Mouse (Mus musculus): ENCODE results near the gene Hist2h3c1.
"Not testable (repeated sequence)": the region's sequence is repeated elsewhere in the genome, so short reads cannot be mapped to it uniquely, and the experiment has no call there.

Gene Hist2h3c1

DNA sequence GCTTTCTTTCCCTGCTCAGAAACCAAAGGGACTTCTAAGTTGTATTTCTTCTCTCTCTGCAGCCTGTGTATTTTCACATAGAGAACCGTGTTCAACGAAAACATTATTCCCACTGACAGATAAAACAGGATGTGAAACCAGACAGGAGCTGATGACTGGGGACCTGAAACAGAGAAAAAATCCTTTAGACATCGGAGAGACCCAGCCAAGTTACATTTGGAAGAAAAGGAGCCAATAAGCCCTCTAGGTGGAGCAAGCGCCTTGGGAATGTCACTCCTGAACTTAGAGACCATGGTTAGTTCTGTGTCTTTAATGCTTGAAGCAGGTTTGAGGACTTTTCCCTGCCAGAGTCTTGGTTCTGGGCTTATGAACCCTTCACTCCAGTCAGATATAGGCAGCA is 38.0 kb downstream of the Hist2h3c1 start:
- DNase-seq (ENCODE audit: low spot score in 2 of 2) = peak in 1 of 2 experiments; percentile 60

DNA sequence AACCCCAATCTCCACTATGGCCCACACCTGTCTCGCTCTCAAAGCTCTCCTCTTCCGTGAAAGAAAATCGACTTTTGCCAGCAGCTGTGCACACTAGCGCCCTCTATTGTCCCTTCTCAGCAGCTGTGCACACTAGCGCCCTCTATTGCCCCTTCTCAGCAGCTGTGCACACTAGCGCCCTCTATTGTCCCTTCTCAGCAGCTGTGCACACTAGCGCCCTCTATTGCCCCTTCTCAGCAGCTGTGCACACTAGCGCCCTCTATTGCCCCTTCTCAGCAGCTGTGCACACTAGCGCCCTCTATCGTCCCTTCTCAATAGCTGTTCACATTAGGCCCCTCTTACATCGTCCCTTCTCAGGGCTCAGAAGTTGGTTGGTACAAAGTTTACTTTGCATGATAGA is 40.8 kb downstream of the Hist2h3c1 start:
- DNase-seq (ENCODE audit: low spot score in 2 of 2) = not testable (repeated sequence)

DNA sequence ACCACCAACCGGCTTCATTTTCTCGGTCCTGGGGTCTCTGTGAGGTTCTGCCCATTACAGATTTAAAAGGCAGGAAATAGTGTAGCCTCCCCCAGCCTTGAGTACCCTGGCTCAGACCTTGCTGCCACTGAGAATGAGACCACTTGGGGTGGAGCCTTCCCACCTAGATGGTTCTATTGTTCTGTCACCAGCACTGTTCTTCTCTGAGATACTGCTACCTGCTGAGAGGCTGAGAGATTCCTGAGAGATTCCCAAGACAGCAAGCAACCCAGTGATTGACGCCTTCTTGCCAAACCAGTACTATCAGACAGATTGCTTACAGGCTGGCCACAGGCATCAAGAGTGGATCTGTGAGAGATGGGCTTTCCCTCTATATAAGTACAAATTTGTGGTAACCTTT is 42.7 kb downstream of the Hist2h3c1 start:
- DNase-seq (ENCODE audit: low spot score in 2 of 2) = no peak

DNA sequence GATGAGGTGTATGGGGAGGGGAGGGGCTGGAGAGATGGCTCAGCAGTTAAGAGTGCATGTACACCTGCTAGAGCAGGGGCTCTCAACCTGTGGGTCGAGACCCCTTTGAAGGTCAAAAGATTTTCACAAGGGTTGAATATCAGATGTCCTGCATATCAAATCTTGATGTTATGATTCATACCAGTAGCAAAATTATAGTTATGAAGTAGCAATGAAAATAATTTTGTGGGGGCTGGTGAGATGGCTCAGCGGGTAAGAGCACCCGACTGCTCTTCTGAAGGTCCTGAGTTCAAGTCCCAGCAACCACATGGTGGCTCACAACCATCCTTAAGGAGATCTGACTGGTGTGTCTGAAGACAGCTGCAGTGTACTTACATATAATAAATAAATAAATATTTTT is 44.2 kb downstream of the Hist2h3c1 start:
- not testable (repeated sequence) for DNase-seq (ENCODE audit: low spot score in 2 of 2)

DNA sequence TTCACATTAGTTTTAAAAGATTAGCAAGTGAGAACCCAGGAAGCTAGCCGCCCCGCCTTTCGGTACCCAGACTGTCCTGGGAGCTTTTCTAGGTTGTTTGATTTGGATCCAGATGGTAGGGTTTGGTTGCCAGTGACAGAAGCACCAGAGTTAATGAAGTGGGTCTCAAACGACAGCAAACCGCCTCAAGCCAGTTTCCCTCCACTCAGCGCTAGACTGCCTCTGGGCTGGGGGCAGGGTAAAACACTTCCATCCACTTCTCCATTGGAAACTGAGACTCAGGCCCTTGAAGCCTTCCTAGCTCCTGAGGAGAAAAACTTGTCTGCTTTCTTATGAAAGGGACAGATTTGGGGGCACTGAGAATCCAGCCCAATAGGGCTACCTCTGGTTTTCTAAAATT is 46.2 kb downstream of the Hist2h3c1 start:
- DNase-seq (ENCODE audit: low spot score in 2 of 2) = no peak

DNA sequence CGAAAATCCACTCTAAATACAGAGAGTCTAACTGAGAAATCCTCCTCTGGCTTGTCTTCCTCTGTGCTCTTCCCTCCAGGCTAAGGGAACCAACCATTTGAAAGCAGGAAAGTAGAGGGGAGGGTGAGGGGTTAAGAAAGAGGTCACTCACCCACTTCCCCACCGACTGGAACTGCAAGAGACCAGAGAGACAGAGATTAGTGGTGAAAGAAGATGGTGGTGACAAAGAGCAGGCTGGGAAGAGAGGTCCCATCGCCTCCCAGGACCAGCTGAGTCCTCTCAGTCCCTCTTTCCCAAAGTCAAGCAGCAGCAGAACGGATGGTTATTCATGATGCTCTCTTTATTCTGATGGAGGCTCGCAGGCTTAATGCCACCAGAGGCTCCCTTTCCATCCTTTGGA is 46.9 kb downstream of the Hist2h3c1 start:
- DNase-seq (ENCODE audit: low spot score in 2 of 2) = no peak

DNA sequence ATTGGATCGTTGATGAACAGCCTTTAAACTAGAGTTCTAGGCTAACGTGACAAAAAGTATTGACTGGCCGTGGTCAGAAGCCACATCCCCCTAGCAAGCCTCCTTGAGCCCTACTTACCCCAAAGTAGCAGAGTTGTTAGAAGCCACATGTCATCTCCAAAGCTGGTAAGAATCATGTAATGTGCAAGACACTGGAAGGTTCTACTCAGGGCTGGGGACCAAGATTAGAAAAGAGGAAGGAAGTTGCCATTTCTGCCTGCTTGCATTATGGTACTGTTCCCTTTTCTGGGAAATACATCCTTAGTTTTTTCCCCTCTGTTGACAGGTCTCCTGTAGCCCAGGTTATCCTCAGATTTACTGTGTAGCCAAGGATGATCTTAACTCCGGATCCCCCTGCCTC is 47.3 kb downstream of the Hist2h3c1 start, which contains the start of gene Fcgr1:
TSS of gene Fcgr1 (minus strand) at position 183 of the 400 bp plus-strand sequence.
- no peak for DNase-seq (ENCODE audit: low spot score in 2 of 2)

Measured in frontal cortex, postnatal 36 days (tissue).